Mouse (Mus musculus): ENCODE measurements around the gene Amhr2.

The Amhr2 gene

GRCm38 (mm10) chr15:102471295-102471645 is 26.1 kb downstream of the Amhr2 start:
- DNase-seq (ENCODE audit: low spot score) = peak; percentile 34

- DNase-seq (ENCODE audit: low spot score) = no peak
Observed at GRCm38 (mm10) chr15:102471727-102472126, 26.6 kb downstream of the Amhr2 start.

GRCm38 (mm10) chr15:102473246-102473645 is 28.1 kb downstream of the Amhr2 start:
- no peak for DNase-seq (ENCODE audit: low spot score)

- no peak for DNase-seq (ENCODE audit: low spot score)
Observed at GRCm38 (mm10) chr15:102474520-102474919, 29.4 kb downstream of the Amhr2 start.

- DNase-seq (ENCODE audit: low spot score) = no peak
Observed at GRCm38 (mm10) chr15:102483136-102483535, 38.0 kb downstream of the Amhr2 start.

- no peak for DNase-seq (ENCODE audit: low spot score)
Observed at GRCm38 (mm10) chr15:102485853-102486252, 40.7 kb downstream of the Amhr2 start.

- DNase-seq (ENCODE audit: low spot score) = no peak
Observed at GRCm38 (mm10) chr15:102487664-102488063, 42.5 kb downstream of the Amhr2 start.

- no peak for DNase-seq (ENCODE audit: low spot score)
Observed at GRCm38 (mm10) chr15:102498322-102498721, 53.2 kb downstream of the Amhr2 start.

GRCm38 (mm10) chr15:102499370-102499769 is 54.2 kb downstream of the Amhr2 start:
- no peak for DNase-seq (ENCODE audit: low spot score)

GRCm38 (mm10) chr15:102499851-102500250 is 54.7 kb downstream of the Amhr2 start:
- DNase-seq (ENCODE audit: low spot score) = no peak

GRCm38 (mm10) chr15:102500479-102500878 is 55.3 kb downstream of the Amhr2 start:
- DNase-seq (ENCODE audit: low spot score) = no peak

- DNase-seq (ENCODE audit: low spot score) = no peak
Observed at GRCm38 (mm10) chr15:102501084-102501814, 56.1 kb downstream of the Amhr2 start.

GRCm38 (mm10) chr15:102502254-102502840 is 57.2 kb downstream of the Amhr2 start:
- DNase-seq (ENCODE audit: low spot score) = no peak

GRCm38 (mm10) chr15:102503447-102503846 is 58.3 kb downstream of the Amhr2 start, which contains the start of gene Gm10337:
Gene Gm10337 (plus strand): TSS chr15:102503722.
- DNase-seq (ENCODE audit: low spot score) = no peak
